Mouse (Mus musculus): ENCODE results near the gene Katnbl1.

- TF ChIP-seq CTCF (IDR thresholded peaks at IDR 0.05; ENCODE audit: low read depth) (no peak), EP300 (IDR thresholded peaks at IDR 0.05; ENCODE audit: low read depth) (no peak)
Measured at GRCm38 (mm10) chr2:112454125-112454861, 75.3 kb downstream of the Katnbl1 start.

Measured in liver, embryonic 14.5 days (tissue).